Mouse (Mus musculus): ENCODE measurements around the gene Zc3h12a.

GRCm38 (mm10) chr4:125116090-125116861 is 11.4 kb downstream of the Zc3h12a start:
- TF ChIP-seq CTCF (IDR thresholded peaks at IDR 0.05; ENCODE audit: low read depth, low read length) (no peak), POLR2A (IDR thresholded peaks at IDR 0.05; ENCODE audit: insufficient read depth, low read length) (no peak), EP300 (IDR thresholded peaks at IDR 0.05; ENCODE audit: insufficient read depth, low read depth, low read length) (no peak)
